Mouse (Mus musculus) embryo, embryonic 11.5 days (tissue): ENCODE measurements at regions not wholly inside any gene's neighbourhood (a gene's known extent, or its start where the extent isn't known, plus 50 kb on each side); places are given as distances from the start of the nearest gene placed in this dataset.
"Not testable (repeated sequence)": the region's sequence is repeated elsewhere in the genome, so short reads cannot be mapped to it uniquely, and the experiment has no call there.

Source experiments
- DNase-seq: peaks from one replicate; pipeline ENCODE4 v3.0.0-alpha.2; 2012; ENCODE audit warnings: low read depth, low spot score

GRCm38 (mm10) chr6:68977959-68978358, 1442.4 kb upstream of the Tacstd2 start:
- no peak for DNase-seq

DNA sequence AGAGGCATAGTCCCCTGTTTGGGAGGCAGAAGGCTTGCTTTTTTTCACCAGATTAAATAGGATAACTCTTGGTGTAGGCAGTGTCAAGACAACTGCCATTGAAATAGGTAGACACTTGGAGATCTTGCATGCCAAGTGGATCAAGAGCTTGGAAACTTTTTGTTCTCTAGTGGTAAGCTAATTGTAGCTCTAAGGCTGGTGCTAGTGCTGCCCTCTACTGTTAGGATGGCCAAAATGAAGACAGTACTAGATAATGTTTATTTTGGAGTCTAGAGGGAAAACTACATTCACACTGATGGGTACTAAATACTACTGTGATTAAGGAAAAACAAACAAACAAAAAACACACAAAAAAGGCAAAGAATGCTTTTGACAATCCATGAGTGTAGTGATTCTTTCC, 1428.4 kb upstream of the Tacstd2 start:
- DNase-seq, result no peak

GRCm38 (mm10) chr6:68938104-68938503, 1402.5 kb upstream of the Tacstd2 start:
- DNase-seq, result not testable (repeated sequence)

DNA sequence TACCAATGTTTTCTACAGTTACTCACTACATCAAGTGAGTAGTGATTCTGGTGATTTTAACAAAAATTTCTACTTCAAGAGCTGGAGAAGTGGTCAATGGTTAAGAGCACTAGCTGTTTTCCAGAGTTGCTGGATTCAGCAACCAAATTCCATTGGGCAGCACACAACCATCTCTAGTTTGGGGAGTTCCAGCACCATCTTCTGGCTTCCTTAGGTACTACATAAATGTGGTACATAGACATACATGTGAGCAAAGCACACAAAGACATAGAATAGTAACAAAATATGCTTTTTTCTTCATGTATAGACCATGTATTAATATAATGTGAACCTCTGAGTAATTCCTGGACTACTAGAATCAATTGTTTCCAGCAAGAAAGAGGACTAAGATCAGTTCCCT, 1396.3 kb upstream of the Tacstd2 start:
- not testable (repeated sequence) for DNase-seq

DNA sequence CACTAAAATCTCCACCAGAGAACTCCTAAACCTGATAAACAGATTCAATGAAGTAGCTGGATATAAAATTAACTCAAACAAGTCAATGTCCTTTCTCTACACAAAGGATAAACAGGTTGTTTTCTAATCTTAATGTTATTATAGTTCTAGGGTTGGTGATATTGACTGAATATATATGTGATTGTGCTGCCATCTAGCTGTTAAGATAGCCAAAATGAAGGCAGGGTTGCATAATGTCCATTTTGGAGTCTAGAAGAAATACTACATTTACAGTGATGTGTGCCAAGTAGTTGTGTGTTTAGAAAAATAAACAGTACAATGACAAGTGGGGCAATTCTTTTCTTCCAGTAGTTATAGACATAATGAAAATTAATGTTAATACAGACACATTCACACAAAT, 1379.9 kb upstream of the Tacstd2 start:
- no peak for DNase-seq

- DNase-seq, result no peak
Measured at GRCm38 (mm10) chr6:68884130-68884529, 1348.5 kb upstream of the Tacstd2 start.

- not testable (repeated sequence) for DNase-seq
Measured at GRCm38 (mm10) chr6:68852761-68853160, 1317.2 kb upstream of the Tacstd2 start.

DNA sequence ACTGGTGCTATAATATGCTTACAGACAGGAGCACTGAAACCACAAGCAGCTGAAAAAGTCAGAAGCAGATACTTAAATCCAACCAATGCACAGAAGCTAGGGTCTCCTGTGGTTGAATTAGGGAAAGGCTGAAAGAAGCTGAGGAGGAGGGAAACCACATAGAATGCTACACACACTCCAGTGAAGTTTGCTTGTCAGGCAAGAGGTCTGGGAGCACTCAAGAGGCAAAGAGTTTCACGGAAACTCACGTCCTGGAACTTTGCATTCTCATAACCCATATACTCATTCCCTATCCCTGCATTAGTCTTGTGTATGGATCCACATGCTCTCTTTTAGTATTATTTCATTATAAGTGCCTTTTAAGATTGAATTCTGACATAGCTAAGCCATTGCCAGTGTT, 1316.7 kb upstream of the Tacstd2 start:
- DNase-seq, result no peak

DNA sequence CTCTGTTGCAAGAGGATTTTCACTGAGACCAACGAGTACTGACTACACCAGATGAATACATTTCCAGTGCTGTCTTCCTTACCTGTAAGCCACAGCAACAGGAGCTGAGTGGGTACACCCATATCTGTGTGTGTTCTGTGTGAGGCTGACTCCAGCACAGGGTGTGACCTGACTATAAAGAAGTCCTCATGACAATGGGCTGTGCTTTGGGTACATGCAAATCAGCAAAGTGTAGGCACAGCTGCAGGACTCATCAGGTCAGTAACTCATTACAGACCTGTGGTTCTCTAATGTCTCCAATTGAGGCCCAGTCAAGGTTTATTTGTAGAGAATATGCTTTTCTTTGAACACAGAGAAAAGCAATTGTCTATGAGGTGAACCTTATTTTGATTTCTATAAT, 1299.6 kb upstream of the Tacstd2 start:
- DNase-seq, result no peak

DNA sequence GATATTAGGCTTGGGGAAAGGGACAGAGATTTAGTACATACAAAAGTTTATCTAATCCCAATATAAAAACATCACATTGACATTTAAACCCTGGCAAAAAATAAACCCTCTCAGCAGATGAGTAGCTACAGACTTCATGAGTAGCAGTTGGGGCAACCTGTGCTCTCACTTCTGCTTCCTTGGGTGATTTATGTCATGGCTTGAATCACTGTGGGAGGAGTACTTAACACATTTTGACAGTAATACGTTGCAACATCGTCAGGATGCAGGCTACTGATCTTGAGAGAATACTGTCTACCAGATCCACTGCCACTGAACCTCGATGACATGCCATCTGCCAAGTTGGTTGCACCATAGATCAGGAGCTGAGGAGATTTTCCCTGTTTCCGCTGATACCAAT, 1299.0 kb upstream of the Tacstd2 start:
- no peak for DNase-seq

DNA sequence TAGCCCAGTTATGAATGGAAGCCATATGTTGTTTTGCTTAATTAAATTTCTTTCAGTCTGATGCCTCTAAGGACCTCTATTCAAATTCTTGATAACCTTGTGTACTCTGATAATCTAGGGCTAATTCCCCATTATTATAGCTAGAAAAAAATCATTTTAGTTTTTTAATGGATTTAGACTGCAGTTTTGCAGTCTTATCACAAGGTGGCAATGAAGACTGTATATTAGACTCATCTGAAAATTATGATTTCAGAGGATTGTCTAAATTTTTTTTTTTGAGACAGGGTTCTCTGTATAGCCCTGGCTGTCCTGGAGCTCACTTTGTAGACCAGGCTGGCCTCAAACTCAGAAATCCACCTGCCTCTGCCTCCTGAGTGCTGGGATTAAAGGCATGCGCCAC, 1292.9 kb upstream of the Tacstd2 start:
- not testable (repeated sequence) for DNase-seq

DNA sequence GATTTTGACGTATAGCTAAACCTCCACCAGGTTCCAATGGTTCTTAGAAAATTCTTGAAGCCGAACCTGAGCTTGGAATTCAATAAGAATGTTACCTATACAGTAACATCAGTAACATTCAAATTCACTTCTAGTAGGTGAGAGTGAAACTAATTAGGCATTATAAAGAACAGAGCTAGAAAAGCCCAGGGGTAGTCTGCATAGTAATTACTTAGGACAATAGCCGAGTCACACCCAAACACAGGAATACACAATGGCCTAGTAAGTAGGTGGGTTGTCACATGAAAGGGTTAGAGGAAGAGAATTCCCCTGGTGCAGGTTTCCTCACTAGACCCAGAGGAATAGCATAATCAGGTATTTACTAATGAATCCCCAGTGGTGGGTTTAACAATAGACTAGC, 1277.8 kb upstream of the Tacstd2 start:
- no peak for DNase-seq

DNA sequence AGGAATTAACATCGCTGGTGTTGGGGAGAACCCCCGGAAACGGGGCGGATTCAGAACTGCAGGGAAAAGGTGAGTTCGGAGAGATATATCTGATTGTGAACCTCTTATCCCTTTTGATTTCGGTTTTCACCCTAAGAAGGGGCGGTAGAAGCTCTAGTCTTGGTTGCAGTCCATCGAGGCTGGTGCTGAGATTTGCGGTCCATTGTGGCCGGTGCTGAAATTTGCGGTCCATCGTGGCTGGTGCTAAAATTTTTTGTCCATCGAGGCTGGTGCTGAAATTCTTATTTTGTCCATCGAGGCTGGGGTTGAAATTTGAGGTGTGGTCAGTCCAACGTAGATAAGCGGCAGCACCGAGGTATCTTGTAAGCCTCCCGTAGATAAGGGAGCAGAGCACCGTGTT, 1263.6 kb upstream of the Tacstd2 start:
- not testable (repeated sequence) for DNase-seq

GRCm38 (mm10) chr6:68771507-68771906, 1235.9 kb upstream of the Tacstd2 start:
- no peak for DNase-seq

- DNase-seq, result no peak
Measured at GRCm38 (mm10) chr6:68750451-68750850, 1214.9 kb upstream of the Tacstd2 start.

DNA sequence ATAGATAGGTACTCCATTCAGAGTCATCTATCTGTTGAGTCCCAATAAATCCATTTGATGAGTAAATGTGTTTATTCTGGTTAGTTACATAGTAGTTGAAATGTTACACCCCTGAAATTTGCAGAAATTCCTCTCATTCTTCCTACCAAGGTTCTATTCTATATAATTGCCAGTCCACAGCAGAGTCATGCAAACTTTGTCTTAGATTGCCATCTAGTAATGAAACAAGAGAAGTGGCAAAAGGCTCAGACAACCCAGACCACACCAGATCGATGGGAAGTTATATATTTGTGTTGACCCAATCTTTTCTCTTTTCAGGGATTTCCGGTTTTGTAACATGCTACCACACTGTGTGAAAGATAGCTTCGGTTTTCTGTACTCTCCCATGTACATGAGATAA, 1214.1 kb upstream of the Tacstd2 start:
- no peak for DNase-seq

DNA sequence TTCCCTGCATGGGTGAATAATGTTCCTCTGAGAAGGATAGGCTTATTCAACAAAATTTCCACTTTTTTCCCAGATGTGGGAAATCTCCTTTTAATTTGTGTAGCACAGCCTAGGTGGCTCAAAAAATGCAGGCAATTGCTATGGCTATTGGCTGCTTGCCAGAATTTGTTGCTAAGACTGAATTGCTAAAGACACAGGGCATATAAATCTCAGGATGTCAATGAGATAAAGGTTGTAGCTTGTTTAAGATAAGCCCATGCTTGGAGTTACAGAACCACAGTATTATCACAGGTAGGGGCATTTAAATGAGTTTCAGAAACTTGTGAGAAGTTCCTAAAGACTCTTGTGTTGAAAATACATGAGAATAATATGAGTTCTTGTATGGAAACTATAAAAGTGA, 1203.0 kb upstream of the Tacstd2 start:
- no peak for DNase-seq

DNA sequence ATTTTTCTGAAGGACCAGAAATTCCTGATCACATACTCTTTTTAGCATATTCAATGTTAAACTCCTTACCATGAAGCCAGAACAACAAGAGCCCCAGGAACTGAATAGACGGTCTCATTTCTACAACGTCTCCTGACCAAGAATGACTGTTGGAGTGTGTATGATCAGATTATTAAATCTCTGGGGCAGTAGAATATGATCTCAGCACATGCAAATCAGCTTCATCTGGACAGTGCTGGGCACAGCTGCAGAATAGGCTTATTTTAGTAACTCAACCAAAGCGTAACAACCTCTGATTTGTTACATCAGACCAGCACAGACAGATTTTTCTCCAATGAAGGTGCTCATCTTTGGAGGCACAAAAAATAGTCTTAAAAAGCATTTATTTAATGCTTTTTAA, 1201.1 kb upstream of the Tacstd2 start:
- no peak for DNase-seq

- DNase-seq, result no peak
Measured at GRCm38 (mm10) chr6:68736068-68736467, 1200.5 kb upstream of the Tacstd2 start.

- DNase-seq, result not testable (repeated sequence)
Measured at GRCm38 (mm10) chr6:68711084-68711483, 1175.5 kb upstream of the Tacstd2 start.

DNA sequence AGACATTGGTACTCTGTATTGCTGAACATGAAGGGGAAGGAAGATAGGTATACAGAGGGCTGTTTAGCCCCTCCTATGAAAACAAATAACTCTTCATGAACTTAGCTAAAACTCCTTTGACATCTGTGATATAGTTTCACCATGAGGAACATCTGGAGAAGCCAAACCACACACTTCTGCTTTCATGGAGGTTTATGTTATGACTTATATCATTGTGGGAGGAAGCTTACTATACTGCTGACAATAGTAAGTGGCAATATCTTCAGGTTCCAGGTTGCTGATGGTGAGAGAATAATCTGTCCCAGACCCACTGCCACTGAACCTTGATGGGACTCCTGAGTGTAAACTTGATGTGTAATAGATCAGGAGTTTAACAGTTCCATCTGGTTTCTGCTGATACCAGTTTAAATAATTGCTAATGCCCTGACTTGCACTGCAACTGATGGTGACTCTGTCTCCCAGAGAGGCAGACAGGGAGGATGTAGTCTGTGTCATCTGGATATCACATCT, 1168.8 kb upstream of the Tacstd2 start:
- not testable (repeated sequence) for DNase-seq

DNA sequence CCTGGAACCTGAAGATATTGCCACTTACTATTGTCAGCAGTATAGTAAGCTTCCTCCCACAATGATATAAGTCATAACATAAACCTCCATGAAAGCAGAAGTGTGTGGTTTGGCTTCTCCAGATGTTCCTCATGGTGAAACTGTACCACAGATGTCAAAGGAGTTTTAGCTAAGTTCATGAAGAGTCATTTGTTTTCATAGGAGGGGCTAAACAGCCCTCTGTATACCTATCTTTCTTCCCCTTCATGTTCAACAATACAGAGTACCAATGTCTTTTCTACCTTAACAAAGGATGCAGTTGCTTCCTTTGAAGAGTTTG, 1145.2 kb upstream of the Tacstd2 start:
- not testable (repeated sequence) for DNase-seq

DNA sequence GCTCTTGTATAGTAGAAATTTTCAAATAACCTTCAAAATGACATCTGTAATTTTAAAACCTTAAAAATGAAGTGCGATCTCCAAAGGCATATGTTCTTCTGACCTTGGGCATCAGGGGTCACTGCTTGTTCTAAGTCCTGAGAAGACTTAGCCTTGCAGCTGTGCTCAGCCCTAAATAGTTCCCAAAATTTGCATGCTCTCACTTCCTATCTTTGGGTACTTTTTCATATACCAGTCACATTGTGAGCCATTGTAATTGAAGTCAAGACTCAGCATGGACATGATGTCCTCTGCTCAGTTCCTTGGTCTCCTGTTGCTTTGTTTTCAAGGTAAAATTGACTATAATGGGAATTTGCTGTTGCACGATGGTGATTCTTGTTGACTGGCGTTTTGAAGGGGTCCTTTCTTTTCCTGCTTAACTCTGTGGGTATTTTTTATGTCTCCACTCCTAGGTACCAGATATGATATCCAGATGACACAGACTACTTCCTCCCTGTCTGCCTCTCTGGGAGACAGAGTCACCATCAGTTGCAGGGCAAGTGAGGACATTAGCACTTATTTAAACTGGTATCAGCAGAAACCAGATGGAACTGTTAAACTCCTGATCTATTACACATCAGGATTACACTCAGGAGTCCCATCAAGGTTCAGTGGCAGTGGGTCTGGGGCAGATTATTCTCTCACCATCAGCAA, 1144.6 kb upstream of the Tacstd2 start:
- no peak for DNase-seq

- DNase-seq, result peak; percentile 4
Measured at GRCm38 (mm10) chr6:68668433-68668832, 1132.8 kb upstream of the Tacstd2 start.
